Mouse (Mus musculus) cerebellum, adult (tissue): ENCODE results near the gene Gtf3c2.
A peak's percentile ranks its signal among the peaks of the same experiment; 100 is the strongest.

Experiments used
- ATAC-seq: cut with Nextera tagmentation; 2 replicates; pipeline ENCODE4 v1.9.2; 2017; ENCODE audit warnings: mild to moderate bottlenecking, moderate library complexity, mixed read lengths; ENCODE audit not compliant: insufficient number of reproducible peaks, low FRiP score, low TSS enrichment

Gtf3c2 gene

GRCm38 (mm10) chr5:31153516-31154151 is 26.3 kb downstream of the Gtf3c2 start:
- ATAC-seq: peak; percentile 29

- peak; percentile 61; the same call in 1 of the 2 replicates for ATAC-seq
These were observed 28.2 kb downstream of the Gtf3c2 start for GRCm38 (mm10) chr5:31151746-31152145.

- no peak for ATAC-seq
These were observed 30.2 kb downstream of the Gtf3c2 start for GRCm38 (mm10) chr5:31149781-31150180.

- ATAC-seq: no peak
These were observed 40.9 kb downstream of the Gtf3c2 start for GRCm38 (mm10) chr5:31138968-31139425.

- no peak; the same call in 1 of the 2 replicates for ATAC-seq
These were observed 41.5 kb downstream of the Gtf3c2 start, which contains the start of gene Ucn for GRCm38 (mm10) chr5:31138241-31138967. TSS of gene Ucn (minus strand) at chr5:31138829.

- ATAC-seq: no peak
These were observed 42.3 kb downstream of the Gtf3c2 start for GRCm38 (mm10) chr5:31137658-31138057.

GRCm38 (mm10) chr5:31136730-31137424 is 43.1 kb downstream of the Gtf3c2 start:
- no peak for ATAC-seq

GRCm38 (mm10) chr5:31126050-31126449 is 53.9 kb downstream of the Gtf3c2 start:
- ATAC-seq: no peak

GRCm38 (mm10) chr5:31123481-31123880 is 56.5 kb downstream of the Gtf3c2 start:
- no peak for ATAC-seq

- no peak for ATAC-seq
These were observed 58.8 kb downstream of the Gtf3c2 start for GRCm38 (mm10) chr5:31121111-31121510.

- no peak for ATAC-seq
These were observed 63.0 kb downstream of the Gtf3c2 start for GRCm38 (mm10) chr5:31116912-31117311.

GRCm38 (mm10) chr5:31116354-31116753 is 63.6 kb downstream of the Gtf3c2 start, which contains the start of gene Trim54:
TSS of gene Trim54 (plus strand) at chr5:31116712.
- no peak for ATAC-seq

- no peak for ATAC-seq
These were observed 69.2 kb downstream of the Gtf3c2 start for GRCm38 (mm10) chr5:31110781-31111180.

- no peak for ATAC-seq
These were observed 71.9 kb downstream of the Gtf3c2 start, which contains the start of gene Slc30a3 for GRCm38 (mm10) chr5:31108000-31108490. TSS of gene Slc30a3 (minus strand) at chr5:31108237.
